Mouse (Mus musculus): ENCODE results near the gene 2610507B11Rik. TPM values are rescaled to one million over a fixed set of nuclear protein-coding genes. Genes with fewer than 3 reads are reported as not detected.

2610507B11Rik gene
- total and polyA plus RNA-seq, 3 experiments = 75.8 to 80.5 (median 77.6) TPM

DNA sequence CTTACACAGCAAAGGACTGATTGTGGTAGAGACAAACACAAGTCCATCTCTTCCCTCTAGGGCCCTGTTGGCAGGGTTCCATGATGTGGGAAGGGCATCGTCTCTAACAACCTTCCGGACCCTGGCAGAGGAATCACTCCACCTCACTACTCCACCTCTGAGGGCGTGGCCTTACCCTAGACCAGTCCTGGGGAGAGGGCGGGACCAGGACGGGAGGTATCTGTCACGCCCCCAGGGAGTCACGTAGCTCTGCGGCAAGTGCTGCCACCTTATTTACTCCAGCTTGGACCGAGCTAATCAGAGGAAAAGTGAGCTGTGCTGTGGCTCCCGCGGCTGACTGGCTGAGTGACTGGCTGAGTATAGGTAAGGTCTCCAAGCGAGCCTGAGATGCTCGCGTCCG, 61.3 kb downstream of the 2610507B11Rik start, which contains the start of gene Aldoc (continued):
- TF ChIP-seq KAT2A (conservative IDR thresholded peaks at IDR 0.05; ENCODE audit: low read depth, low read length) (no peak), ZMIZ1 (IDR thresholded peaks at IDR 0.05; ENCODE audit: low read depth, low read length) (0 out of 2 replicates have a peak, but pooled peaks have one; percentile 33), JUND (IDR thresholded peaks at IDR 0.05; ENCODE audit: low read depth, low read length) (no peak), MAZ (IDR thresholded peaks at IDR 0.05; ENCODE audit: low read depth, low read length) (no peak; the same call in 1 of the 2 replicates), RAD21 (IDR thresholded peaks at IDR 0.05; ENCODE audit: low read depth, low read length) (no peak), MXI1 (IDR thresholded peaks at IDR 0.05; ENCODE audit: low read depth, low read length) (peak; percentile 43; the same call in 1 of the 2 replicates), EP300 (IDR thresholded peaks at IDR 0.05; ENCODE audit: low read depth in 1 of 2, low read length in 2 of 2) (0 out of 4 replicates have a peak, but pooled peaks of 1 of the 2 experiments have one; percentile 14)

DNA sequence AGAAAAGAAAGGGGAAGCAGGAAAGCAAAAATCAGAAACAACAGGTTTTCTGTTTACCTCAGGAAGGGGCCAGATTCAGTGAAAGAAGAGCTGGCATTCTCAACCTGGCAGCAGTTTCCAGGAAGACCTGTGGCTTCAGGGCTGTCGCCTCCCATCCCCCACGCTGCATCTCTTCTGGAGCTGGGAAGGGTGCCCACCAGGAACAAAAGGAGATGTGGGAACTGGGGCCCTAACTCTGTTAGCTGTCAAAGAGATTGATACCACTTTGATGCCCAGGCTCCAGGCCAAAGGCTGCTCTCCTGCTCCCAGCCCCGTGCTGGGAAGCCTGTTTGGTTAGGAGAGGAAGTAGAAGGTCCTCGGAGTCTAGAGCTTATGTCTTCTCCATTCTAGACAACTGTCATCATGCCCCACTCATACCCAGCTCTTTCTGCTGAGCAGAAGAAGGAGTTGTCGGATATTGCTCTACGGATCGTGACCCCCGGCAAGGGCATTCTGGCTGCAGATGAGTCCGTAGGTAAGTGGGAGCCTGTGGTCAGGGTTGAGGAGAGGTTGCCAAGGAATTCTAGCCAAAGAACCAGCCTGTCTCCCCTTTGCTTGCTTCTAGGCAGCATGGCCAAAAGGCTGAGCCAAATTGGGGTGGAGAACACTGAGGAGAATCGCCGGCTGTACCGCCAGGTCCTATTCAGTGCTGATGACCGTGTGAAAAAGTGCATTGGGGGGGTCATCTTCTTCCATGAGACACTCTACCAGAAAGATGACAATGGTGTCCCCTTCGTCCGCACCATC, 62.6 kb downstream of the 2610507B11Rik start:
- Histone ChIP-seq H3K9ac (ENCODE audit: control insufficient read depth, low read depth, low read length, poor library complexity, severe bottlenecking) (no peak overlapping the region), H3K36me3 (ENCODE audit: control insufficient read depth in 1 of 2, insufficient read depth in 2 of 2, low read length in 2 of 2) (peaks cover 6 to 11% of the 10 kb centered on the region in 2 experiments), H3K27ac (ENCODE audit: control insufficient read depth, low read depth, low read length) (no peak overlapping the region), H3K27me3 (ENCODE audit: control insufficient read depth in 1 of 2, insufficient read depth in 2 of 2, low read length in 2 of 2) (no peaks in the 10 kb centered on the region), H3K79me2 (ENCODE audit: control insufficient read depth, insufficient read depth, low read length, poor library complexity) (peaks cover 6% of the 10 kb centered on the region), H3K4me3 (ENCODE audit: control insufficient read depth in 1 of 2, insufficient read depth in 1 of 2, low read depth in 2 of 2, low read length in 2 of 2) (no peak overlapping the region), H3K9me3 (replicated peaks; ENCODE audit: insufficient read depth, low read length) (no peaks in the 10 kb centered on the region), H3K4me1 (ENCODE audit: control insufficient read depth in 1 of 2, insufficient read depth in 2 of 2, low read length in 2 of 2) (peaks cover 3 to 5% of the 10 kb centered on the region in 2 experiments; a peak in 3 of 4 replicates)
- DNase-seq (ENCODE audit: low read depth, low spot score) = no peak
- TF ChIP-seq E2F4 (IDR thresholded peaks at IDR 0.05; ENCODE audit: borderline replicate concordance, low read depth, low read length) (no peak), CHD1 (IDR thresholded peaks at IDR 0.05; ENCODE audit: low read depth, low read length) (no peak), MYB (IDR thresholded peaks at IDR 0.05; ENCODE audit: low read depth, low read length) (no peak), ZMIZ1 (IDR thresholded peaks at IDR 0.05; ENCODE audit: low read depth, low read length) (no peak), MAFK (IDR thresholded peaks at IDR 0.05; ENCODE audit: borderline replicate concordance, low read depth, low read length) (no peak), POLR2A (IDR thresholded peaks at IDR 0.05; ENCODE audit: control insufficient read depth in 1 of 2, insufficient read depth in 1 of 2, low read depth in 1 of 2, low read length in 2 of 2, poor library complexity in 1 of 2) (no peak)

DNA sequence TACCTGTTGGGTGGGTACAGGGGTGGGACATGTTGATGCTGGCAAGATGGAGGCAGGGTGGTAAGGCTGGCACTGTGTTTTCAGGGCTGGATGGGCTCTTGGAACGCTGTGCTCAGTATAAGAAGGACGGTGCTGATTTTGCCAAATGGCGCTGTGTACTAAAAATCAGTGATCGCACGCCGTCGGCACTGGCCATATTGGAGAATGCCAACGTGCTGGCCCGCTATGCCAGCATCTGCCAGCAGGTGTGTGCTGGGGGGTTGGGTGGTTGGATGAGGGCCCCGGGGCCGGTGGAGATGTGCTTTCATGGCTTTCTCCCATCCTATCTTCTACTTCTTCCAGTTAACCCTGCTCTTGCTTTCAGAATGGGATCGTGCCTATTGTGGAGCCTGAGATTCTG, 63.4 kb downstream of the 2610507B11Rik start:
- no peak overlapping the region for H3K27ac ChIP-seq (ENCODE audit: control insufficient read depth, low read depth, low read length)
- TF ChIP-seq RCOR1 (IDR thresholded peaks at IDR 0.05; ENCODE audit: low read depth, low read length) (no peak), CTCF (IDR thresholded peaks at IDR 0.05 in 2 of 3, conservative IDR thresholded peaks at IDR 0.05 in 1 of 3; ENCODE audit: control insufficient read depth in 1 of 3, insufficient read depth in 1 of 3, low read depth in 2 of 3, low read length in 3 of 3, poor library complexity in 1 of 3, severe bottlenecking in 1 of 3) (0 out of 6 replicates have a peak, but pooled peaks of 1 of the 3 experiments have one; percentile 9)
- peaks cover 7 to 11% of the 10 kb centered on the region in 2 experiments for H3K36me3 ChIP-seq (ENCODE audit: control insufficient read depth in 1 of 2, insufficient read depth in 2 of 2, low read length in 2 of 2)

More for the DNA sequence above, 63.4 kb downstream of the 2610507B11Rik start:
- no peak for DNase-seq (ENCODE audit: low read depth, low spot score)
- Histone ChIP-seq H3K4me1 (ENCODE audit: control insufficient read depth in 1 of 2, insufficient read depth in 2 of 2, low read length in 2 of 2) (peaks cover 6% of the 10 kb centered on the region in 2 experiments; a peak in 3 of 4 replicates), H3K79me2 (ENCODE audit: control insufficient read depth, insufficient read depth, low read length, poor library complexity) (peaks cover 8% of the 10 kb centered on the region), H3K9ac (ENCODE audit: control insufficient read depth, low read depth, low read length, poor library complexity, severe bottlenecking) (no peak overlapping the region), H3K4me3 (ENCODE audit: control insufficient read depth in 1 of 2, insufficient read depth in 1 of 2, low read depth in 2 of 2, low read length in 2 of 2) (no peak overlapping the region), H3K9me3 (replicated peaks; ENCODE audit: insufficient read depth, low read length) (no peaks in the 10 kb centered on the region), H3K27me3 (ENCODE audit: control insufficient read depth in 1 of 2, insufficient read depth in 2 of 2, low read length in 2 of 2) (no peaks in the 10 kb centered on the region)

Measured in MEL (cell line).